8 mouse cellular contexts compared by ENCODE assay signal in the genomic region with DNA sequence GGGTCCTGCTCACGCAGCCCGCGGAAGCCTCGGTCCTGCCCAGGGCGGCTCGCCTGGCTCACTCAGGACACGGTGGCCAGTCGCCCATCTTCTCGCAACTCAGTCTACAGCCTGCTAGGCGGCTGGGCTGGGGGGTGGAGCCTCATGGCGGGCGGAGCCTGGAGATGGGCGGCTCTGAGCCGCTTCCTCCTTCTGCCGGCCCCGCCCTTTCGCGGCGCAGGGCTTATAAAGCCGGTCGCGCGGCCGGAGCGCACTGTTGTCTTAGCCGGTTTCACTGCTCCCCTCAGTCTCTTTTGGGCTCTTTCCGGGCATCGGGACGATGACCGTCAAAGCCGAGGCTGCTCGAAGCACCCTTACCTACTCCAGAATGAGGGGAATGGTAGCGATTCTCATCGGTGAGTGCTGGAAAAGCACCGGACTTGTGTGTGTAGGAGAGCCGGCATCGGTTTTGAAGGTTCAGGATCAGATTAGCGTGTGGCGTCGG.
DNase-seq lines count a peak whose midpoint lies in the region; ATAC-seq lines count a peak whose summit lies in the region.

No protein-coding gene starts in this region.

- peak overlapping the region; percentile 70 for H3K4me3 ChIP-seq in embryonic facial prominence, embryonic 11.5 days (ENCODE audit: low read depth, low read length)
- H3K4me3 ChIP-seq in limb, embryonic 10.5 days, result peak overlapping the region; percentile 82
- H3K4me3 ChIP-seq in midbrain, embryonic 12.5 days, result peak overlapping the region; percentile 61

- peak overlapping the region; percentile 96 for H3K4me2 ChIP-seq in embryonic facial prominence, embryonic 11.5 days (ENCODE audit: low read depth, low read length)
- H3K4me2 ChIP-seq in midbrain, embryonic 12.5 days (replicated peaks), result peak overlapping the region; percentile 87

- under 1% methylated on average over 40 of the region's 40 CpGs for WGBS in embryonic facial prominence, embryonic 11.5 days
- under 1% methylated on average over 40 of the region's 40 CpGs for WGBS in limb, embryonic 10.5 days
- under 1% methylated on average over 40 of the region's 40 CpGs for WGBS in midbrain, embryonic 12.5 days

- no peaks in the 10 kb centered on the region for H3K27me3 ChIP-seq in embryonic facial prominence, embryonic 11.5 days (ENCODE audit: control insufficient read depth, insufficient read depth, low read length)
- H3K27me3 ChIP-seq in limb, embryonic 10.5 days (ENCODE audit: low read depth, poor library complexity, severe bottlenecking), result peaks cover 22% of the 10 kb centered on the region
- peaks cover 18% of the 10 kb centered on the region for H3K27me3 ChIP-seq in midbrain, embryonic 12.5 days

- H3K4me1 ChIP-seq in embryonic facial prominence, embryonic 11.5 days (ENCODE audit: control insufficient read depth, insufficient read depth, low read length), result no peaks in the 10 kb centered on the region
- peaks cover 23% of the 10 kb centered on the region for H3K4me1 ChIP-seq in limb, embryonic 10.5 days
- H3K4me1 ChIP-seq in midbrain, embryonic 12.5 days, result peaks cover 17% of the 10 kb centered on the region

- ATAC-seq in embryonic facial prominence, embryonic 11.5 days (replicated peaks; ENCODE audit: insufficient number of reproducible peaks, low FRiP score, low TSS enrichment, low read depth), result peak; percentile 96
- ATAC-seq in midbrain, embryonic 12.5 days (ENCODE audit: low FRiP score, low read depth), result peak; percentile 97

- H3K27ac ChIP-seq in embryonic facial prominence, embryonic 11.5 days (replicated peaks; ENCODE audit: low read depth, low read length), result peak overlapping the region; percentile 43
- peak overlapping the region; percentile 88 for H3K27ac ChIP-seq in limb, embryonic 10.5 days
- peak overlapping the region; percentile 68 for H3K27ac ChIP-seq in midbrain, embryonic 12.5 days (replicated peaks)

- peak; percentile 96 for DNase-seq in 3134 (ENCODE audit: extremely low read depth, insufficient read length, low spot score)
- peak; percentile 98 for DNase-seq in adrenal gland, postnatal 25 days
- peak; percentile 96 for DNase-seq in embryonic facial prominence, embryonic 11.5 days (ENCODE audit: low spot score)
- DNase-seq in heart, adult 11 months, result peak; percentile 100
- peak; percentile 99 for DNase-seq in kidney, adult 18-20 months
- DNase-seq in limb, embryonic 10.5 days (ENCODE audit: low spot score), result peak; percentile 93
- DNase-seq in skeletal muscle tissue, adult 2 months (ENCODE audit: low read depth, low spot score), result peak; percentile 98

- peak overlapping the region; percentile 69 for H3K9ac ChIP-seq in embryonic facial prominence, embryonic 11.5 days (replicated peaks; ENCODE audit: low read length)
- peak overlapping the region; percentile 64 for H3K9ac ChIP-seq in midbrain, embryonic 12.5 days (replicated peaks)

- H3K36me3 ChIP-seq in embryonic facial prominence, embryonic 11.5 days (replicated peaks; ENCODE audit: control insufficient read depth, insufficient read depth, low read depth, low read length), result no peaks in the 10 kb centered on the region
- 0 out of 2 replicates have a peak, but pooled peaks cover 3% of the 10 kb centered on the region for H3K36me3 ChIP-seq in limb, embryonic 10.5 days
- H3K36me3 ChIP-seq in midbrain, embryonic 12.5 days, result 0 out of 2 replicates have a peak, but pooled peaks cover 6% of the 10 kb centered on the region

- H3K9me3 ChIP-seq in embryonic facial prominence, embryonic 11.5 days (replicated peaks; ENCODE audit: control insufficient read depth, low read length), result no peaks in the 10 kb centered on the region
- H3K9me3 ChIP-seq in limb, embryonic 10.5 days (replicated peaks), result no peaks in the 10 kb centered on the region
- H3K9me3 ChIP-seq in midbrain, embryonic 12.5 days, result no peaks in the 10 kb centered on the region

Comparison
In these comparisons a context has a peak if more than half of its experiments do, and no peak if none do; other contexts are left out.
1. Peak in every context shown above with its lines: DNase-seq, ATAC-seq, H3K4me3 ChIP-seq and H3K27ac ChIP-seq.